Mouse (Mus musculus): ENCODE measurements around the gene Zcchc17. TPM values are rescaled to one million over a fixed set of nuclear protein-coding genes. Genes with fewer than 3 reads are reported as not detected.

Zcchc17 gene
- polyA plus RNA-seq, 1 experiment from 2014 or later: 56.8 TPM

DNA sequence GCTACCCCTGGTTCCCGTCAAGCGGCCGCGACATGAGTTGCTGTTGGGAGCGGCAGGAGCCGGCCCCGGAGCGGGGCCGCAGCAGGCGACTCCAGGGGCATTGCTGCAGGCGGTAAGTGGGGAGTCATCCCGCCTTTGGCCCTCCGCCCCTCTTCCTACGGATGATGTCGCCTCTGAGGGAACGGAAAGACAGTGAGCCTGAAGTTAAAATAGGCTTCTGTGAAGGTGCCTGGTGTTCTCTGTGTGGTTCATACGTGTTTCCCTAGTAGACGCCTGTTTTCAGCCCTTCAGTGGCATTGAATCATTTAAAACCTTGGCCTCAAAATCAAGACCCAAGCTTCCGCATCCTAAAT, 471 bp upstream of the Zcchc17 start:
- Histone ChIP-seq H3K4me1 (ENCODE audit: control insufficient read depth, insufficient read depth, low read length) (peaks cover 15% of the 10 kb centered on the region), H3K27me3 (ENCODE audit: control insufficient read depth, insufficient read depth, low read length) (no peaks in the 10 kb centered on the region), H3K4me3 (replicated peaks; ENCODE audit: low read length) (peak overlapping the region; percentile 91), H3K27ac (ENCODE audit: low read length) (peak overlapping the region; percentile 62), H3K36me3 (ENCODE audit: control insufficient read depth, insufficient read depth, low read length) (peaks cover 7% of the 10 kb centered on the region; the same call in 1 of the 2 replicates), H3K9ac (ENCODE audit: low read length) (peak overlapping the region; percentile 94), H3K4me2 (ENCODE audit: low read depth, low read length) (peak overlapping the region; percentile 80), H3K9me3 (replicated peaks; ENCODE audit: control insufficient read depth, low read length) (no peaks in the 10 kb centered on the region)
- under 1% methylated on average over 19 of the region's 19 CpGs for WGBS
- ATAC-seq (ENCODE audit: insufficient read depth, low FRiP score): 0 out of 2 replicates have a peak, but pooled peaks have one; percentile 2

DNA sequence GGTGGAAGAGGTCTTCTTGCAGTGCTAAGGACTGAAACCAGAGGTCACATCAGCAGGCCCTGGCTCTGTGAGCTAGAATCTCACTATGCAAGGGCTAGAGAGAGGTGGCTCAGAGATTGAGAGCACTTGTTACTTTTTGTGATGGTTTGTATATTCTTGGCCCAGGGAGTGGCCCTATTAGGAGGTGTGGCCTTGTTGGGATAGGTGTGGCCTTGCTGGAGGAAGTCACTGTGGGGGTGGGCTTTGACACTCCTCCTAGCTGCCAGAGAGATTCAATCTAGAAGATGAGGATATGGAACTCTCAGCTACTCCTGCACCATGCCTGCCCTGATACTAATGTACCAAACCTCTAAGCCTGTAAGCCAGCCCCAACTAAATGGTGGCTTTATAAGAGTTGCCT, 1.8 kb downstream of the Zcchc17 start:
- no peaks in the 10 kb centered on the region for H3K9me3 ChIP-seq (replicated peaks; ENCODE audit: control insufficient read depth, low read length)
- ATAC-seq (ENCODE audit: insufficient read depth, low FRiP score): no peak
- H3K4me2 ChIP-seq (ENCODE audit: low read depth, low read length): no peak overlapping the region
- H3K9ac ChIP-seq (ENCODE audit: low read length): no peak overlapping the region
- H3K4me3 ChIP-seq (replicated peaks; ENCODE audit: low read length): no peak overlapping the region
- no peaks in the 10 kb centered on the region for H3K27me3 ChIP-seq (ENCODE audit: control insufficient read depth, insufficient read depth, low read length)
- no peak overlapping the region for H3K27ac ChIP-seq (ENCODE audit: low read length)
- peaks cover 15% of the 10 kb centered on the region for H3K4me1 ChIP-seq (ENCODE audit: control insufficient read depth, insufficient read depth, low read length)
- 0 out of 2 replicates have a peak, but pooled peaks cover 5% of the 10 kb centered on the region for H3K36me3 ChIP-seq (ENCODE audit: control insufficient read depth, insufficient read depth, low read length)

DNA sequence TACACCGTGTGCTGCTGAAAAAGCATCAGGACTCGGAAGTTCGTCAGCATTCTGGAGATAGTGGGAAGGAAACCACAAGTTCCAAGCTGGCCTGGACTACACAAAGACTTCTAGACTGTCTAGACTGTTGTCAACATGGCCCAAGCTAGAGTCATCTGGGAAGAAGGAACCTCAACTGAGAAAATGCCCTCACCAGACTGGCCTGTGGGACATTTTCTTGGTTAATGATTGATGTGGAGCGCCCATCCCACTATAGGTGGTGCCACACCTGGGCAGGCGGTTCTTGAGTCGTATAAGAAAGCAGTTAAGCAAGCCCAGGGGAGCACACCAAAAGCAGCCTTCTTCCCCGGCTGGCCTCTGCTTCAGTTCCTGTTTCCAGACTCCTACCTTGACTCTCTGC, 7.2 kb downstream of the Zcchc17 start:
- Histone ChIP-seq H3K4me1 (ENCODE audit: control insufficient read depth, insufficient read depth, low read length) (no peaks in the 10 kb centered on the region), H3K4me3 (replicated peaks; ENCODE audit: low read length) (no peak overlapping the region), H3K9me3 (replicated peaks; ENCODE audit: control insufficient read depth, low read length) (no peaks in the 10 kb centered on the region), H3K4me2 (ENCODE audit: low read depth, low read length) (no peak overlapping the region), H3K36me3 (ENCODE audit: control insufficient read depth, insufficient read depth, low read length) (0 out of 2 replicates have a peak, but pooled peaks cover 3% of the 10 kb centered on the region), H3K27me3 (ENCODE audit: control insufficient read depth, insufficient read depth, low read length) (no peaks in the 10 kb centered on the region), H3K27ac (ENCODE audit: low read length) (no peak overlapping the region), H3K9ac (ENCODE audit: low read length) (no peak overlapping the region)
- WGBS: 80% methylated on average over 7 of the region's 7 CpGs
- peak; percentile 76; the same call in 1 of the 2 replicates for ATAC-seq (ENCODE audit: insufficient read depth, low FRiP score)

DNA sequence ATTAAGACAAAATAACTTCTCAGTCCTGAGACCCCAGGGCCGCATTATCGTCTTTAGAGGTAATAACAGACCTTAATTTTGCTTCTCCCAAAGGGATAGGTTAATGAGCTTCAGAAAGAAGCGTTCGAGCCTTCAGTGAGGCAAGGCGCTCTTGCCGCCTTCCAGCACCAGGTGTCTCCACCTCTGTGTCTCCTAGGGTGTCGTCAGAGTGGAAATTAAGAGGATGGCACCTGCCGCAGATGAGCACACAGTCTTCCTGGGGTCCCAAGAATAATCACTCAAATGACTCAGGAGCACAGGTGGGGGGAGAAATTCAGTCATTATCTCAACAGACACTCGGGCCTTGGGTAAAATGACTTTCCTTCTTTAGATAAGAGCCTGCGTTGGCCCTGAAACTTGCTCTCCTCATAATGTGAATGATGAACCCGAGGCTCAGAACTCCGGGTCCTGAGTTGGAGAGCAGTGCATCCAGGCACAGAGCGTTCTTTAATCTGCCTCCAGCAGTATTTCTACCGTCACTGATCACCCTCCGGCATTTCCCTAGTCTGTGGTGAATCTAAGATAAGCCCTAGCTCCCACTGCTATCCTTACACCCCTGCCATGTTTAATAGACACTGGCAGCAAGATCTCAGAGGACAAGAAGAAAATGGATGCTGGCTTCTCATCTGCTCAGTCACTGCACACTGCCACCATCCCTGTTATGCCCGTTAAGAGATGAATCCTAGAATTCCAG, 8.9 kb downstream of the Zcchc17 start:
- H3K27ac ChIP-seq (ENCODE audit: low read length): no peak overlapping the region
- H3K36me3 ChIP-seq (ENCODE audit: control insufficient read depth, insufficient read depth, low read length): 0 out of 2 replicates have a peak, but pooled peaks cover 3% of the 10 kb centered on the region
- H3K4me3 ChIP-seq (replicated peaks; ENCODE audit: low read length): no peak overlapping the region
- H3K9me3 ChIP-seq (replicated peaks; ENCODE audit: control insufficient read depth, low read length): no peaks in the 10 kb centered on the region
- no peaks in the 10 kb centered on the region for H3K4me1 ChIP-seq (ENCODE audit: control insufficient read depth, insufficient read depth, low read length)
- no peak for ATAC-seq (ENCODE audit: insufficient read depth, low FRiP score)
- no peak overlapping the region for H3K9ac ChIP-seq (ENCODE audit: low read length)
- H3K27me3 ChIP-seq (ENCODE audit: control insufficient read depth, insufficient read depth, low read length): no peaks in the 10 kb centered on the region
- H3K4me2 ChIP-seq (ENCODE audit: low read depth, low read length): no peak overlapping the region
- WGBS: 85% methylated on average over 16 of the region's 16 CpGs

DNA sequence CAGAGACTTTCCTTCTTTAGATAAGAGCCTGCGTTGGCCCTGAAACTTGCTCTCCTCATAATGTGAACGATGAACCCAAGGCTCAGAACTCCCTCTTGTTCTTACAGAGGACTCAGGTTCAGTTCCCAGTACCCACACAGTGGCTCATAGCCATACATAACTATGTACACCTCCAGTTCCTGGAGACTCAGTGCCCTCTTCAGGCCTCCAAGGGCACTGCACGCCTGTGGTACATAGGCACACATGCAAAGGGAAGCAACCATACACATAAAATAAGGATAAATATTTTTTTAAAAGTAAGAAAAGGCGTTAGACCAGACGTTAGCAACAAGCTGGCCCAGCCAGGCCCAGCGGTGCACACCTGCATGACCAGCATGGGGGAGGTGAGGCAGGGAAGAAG, 10.1 kb downstream of the Zcchc17 start:
- Histone ChIP-seq H3K4me1 (ENCODE audit: control insufficient read depth, insufficient read depth, low read length) (no peaks in the 10 kb centered on the region), H3K9ac (ENCODE audit: low read length) (no peak overlapping the region), H3K4me3 (replicated peaks; ENCODE audit: low read length) (no peak overlapping the region), H3K27ac (ENCODE audit: low read length) (no peak overlapping the region), H3K36me3 (ENCODE audit: control insufficient read depth, insufficient read depth, low read length) (0 out of 2 replicates have a peak, but pooled peaks cover 3% of the 10 kb centered on the region), H3K27me3 (ENCODE audit: control insufficient read depth, insufficient read depth, low read length) (no peaks in the 10 kb centered on the region), H3K9me3 (replicated peaks; ENCODE audit: control insufficient read depth, low read length) (no peaks in the 10 kb centered on the region), H3K4me2 (ENCODE audit: low read depth, low read length) (no peak overlapping the region)
- 95% methylated on average over 6 of the region's 6 CpGs for WGBS
- no peak for ATAC-seq (ENCODE audit: insufficient read depth, low FRiP score)

DNA sequence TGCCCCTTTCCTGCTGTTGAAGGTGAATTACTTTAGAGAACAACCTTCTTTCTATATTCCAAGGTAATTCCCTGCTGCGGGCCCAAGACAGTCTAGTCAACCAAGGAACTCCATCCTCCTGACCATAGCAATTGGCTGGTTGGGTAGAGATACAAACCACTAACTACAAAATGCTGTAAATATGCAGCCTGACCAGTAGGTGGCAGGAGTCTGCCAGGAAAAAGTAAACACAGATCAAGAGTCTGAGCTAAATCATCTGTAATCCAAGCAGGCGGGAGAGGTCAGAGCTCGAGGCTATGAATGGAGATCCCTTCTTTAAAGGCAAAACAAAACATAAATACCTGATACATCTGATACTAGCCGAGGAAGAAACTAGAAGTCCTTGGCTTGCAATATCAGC, 18.1 kb downstream of the Zcchc17 start:
- Histone ChIP-seq H3K36me3 (ENCODE audit: control insufficient read depth, insufficient read depth, low read length) (peaks cover 4% of the 10 kb centered on the region; the same call in 1 of the 2 replicates), H3K27me3 (ENCODE audit: control insufficient read depth, insufficient read depth, low read length) (no peaks in the 10 kb centered on the region), H3K4me1 (ENCODE audit: control insufficient read depth, insufficient read depth, low read length) (no peaks in the 10 kb centered on the region), H3K9ac (ENCODE audit: low read length) (no peak overlapping the region), H3K4me2 (ENCODE audit: low read depth, low read length) (no peak overlapping the region), H3K27ac (ENCODE audit: low read length) (no peak overlapping the region), H3K4me3 (replicated peaks; ENCODE audit: low read length) (no peak overlapping the region), H3K9me3 (replicated peaks; ENCODE audit: control insufficient read depth, low read length) (no peaks in the 10 kb centered on the region)
- WGBS: 28% methylated on average over 4 of the region's 4 CpGs
- no peak for ATAC-seq (ENCODE audit: insufficient read depth, low FRiP score)

DNA sequence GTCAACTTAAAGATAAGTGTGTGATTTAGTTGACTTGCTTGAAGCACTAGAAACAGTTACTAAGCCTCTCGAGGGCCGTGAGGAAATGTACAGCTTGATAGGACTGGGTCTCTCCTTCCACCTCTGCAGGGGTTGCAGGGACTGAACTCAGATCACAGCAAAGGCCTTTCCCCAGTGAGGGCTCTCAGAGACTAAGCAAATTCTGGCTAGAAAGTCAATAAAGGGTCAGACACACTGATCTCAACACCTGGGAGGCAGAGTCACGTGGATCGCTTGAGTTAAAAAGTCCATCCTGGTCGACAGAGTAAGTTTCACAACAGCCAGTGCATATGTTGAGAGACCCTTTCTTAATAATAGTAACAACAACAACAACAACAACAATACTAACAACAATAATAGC, 23.9 kb downstream of the Zcchc17 start:
- Histone ChIP-seq H3K4me2 (ENCODE audit: low read depth, low read length) (no peak overlapping the region), H3K27me3 (ENCODE audit: control insufficient read depth, insufficient read depth, low read length) (no peaks in the 10 kb centered on the region), H3K4me3 (replicated peaks; ENCODE audit: low read length) (no peak overlapping the region), H3K9ac (ENCODE audit: low read length) (no peak overlapping the region), H3K27ac (ENCODE audit: low read length) (no peak overlapping the region), H3K36me3 (ENCODE audit: control insufficient read depth, insufficient read depth, low read length) (peaks cover 4% of the 10 kb centered on the region; the same call in 1 of the 2 replicates), H3K4me1 (ENCODE audit: control insufficient read depth, insufficient read depth, low read length) (no peaks in the 10 kb centered on the region), H3K9me3 (replicated peaks; ENCODE audit: control insufficient read depth, low read length) (no peaks in the 10 kb centered on the region)
- WGBS: 71% methylated on average over 5 of the region's 5 CpGs
- no peak for ATAC-seq (ENCODE audit: insufficient read depth, low FRiP score)

DNA sequence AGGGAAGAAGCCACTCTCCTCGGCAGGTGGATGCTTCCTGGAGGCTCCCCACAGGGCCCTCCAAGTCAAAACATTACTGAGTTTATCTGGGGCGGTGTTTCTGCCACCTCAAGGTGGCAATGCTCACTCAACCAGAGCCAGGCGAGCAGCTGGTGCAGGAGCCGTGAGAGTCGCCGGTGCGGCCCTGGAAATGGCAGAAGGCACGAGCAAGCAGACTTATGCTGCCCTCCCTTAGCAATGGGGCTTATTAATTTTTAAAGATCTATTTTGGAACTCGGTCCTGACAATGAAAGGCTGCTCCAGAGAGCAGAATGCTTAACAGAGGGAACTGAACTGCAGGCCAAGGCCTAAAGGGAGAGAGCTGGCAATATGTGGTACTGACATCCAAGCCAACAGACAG, 32.4 kb downstream of the Zcchc17 start:
- no peaks in the 10 kb centered on the region for H3K9me3 ChIP-seq (replicated peaks; ENCODE audit: control insufficient read depth, low read length)
- ATAC-seq (ENCODE audit: insufficient read depth, low FRiP score): no peak
- no peak overlapping the region for H3K4me2 ChIP-seq (ENCODE audit: low read depth, low read length)
- H3K4me3 ChIP-seq (replicated peaks; ENCODE audit: low read length): no peak overlapping the region
- no peaks in the 10 kb centered on the region for H3K4me1 ChIP-seq (ENCODE audit: control insufficient read depth, insufficient read depth, low read length)
- 86% methylated on average over 9 of the region's 9 CpGs for WGBS
- no peak overlapping the region for H3K9ac ChIP-seq (ENCODE audit: low read length)
- H3K36me3 ChIP-seq (ENCODE audit: control insufficient read depth, insufficient read depth, low read length): 0 out of 2 replicates have a peak, but pooled peaks cover 9% of the 10 kb centered on the region
- H3K27ac ChIP-seq (ENCODE audit: low read length): no peak overlapping the region
- no peaks in the 10 kb centered on the region for H3K27me3 ChIP-seq (ENCODE audit: control insufficient read depth, insufficient read depth, low read length)

DNA sequence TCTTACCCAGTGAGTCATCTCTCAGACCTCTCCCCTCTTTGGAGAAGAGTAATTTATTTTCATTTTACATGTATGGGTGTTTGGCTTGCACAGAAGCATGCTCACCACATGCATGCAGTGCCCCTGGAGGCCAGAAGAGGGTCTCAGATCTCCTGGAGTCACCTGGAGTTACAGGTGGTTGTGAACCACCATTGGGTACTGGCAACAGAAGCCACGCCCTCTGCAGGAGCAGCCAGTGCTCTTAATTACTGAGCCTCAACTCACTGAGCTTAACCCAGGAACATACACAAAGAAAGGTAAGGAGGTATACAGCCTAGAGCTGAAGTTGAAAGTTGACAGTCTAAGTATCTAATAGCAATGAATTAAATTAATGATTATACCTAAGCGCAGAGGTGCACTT, 34.3 kb downstream of the Zcchc17 start:
- Histone ChIP-seq H3K4me3 (replicated peaks; ENCODE audit: low read length) (no peak overlapping the region), H3K9me3 (replicated peaks; ENCODE audit: control insufficient read depth, low read length) (no peaks in the 10 kb centered on the region), H3K4me1 (ENCODE audit: control insufficient read depth, insufficient read depth, low read length) (no peaks in the 10 kb centered on the region), H3K27me3 (ENCODE audit: control insufficient read depth, insufficient read depth, low read length) (no peaks in the 10 kb centered on the region), H3K9ac (ENCODE audit: low read length) (no peak overlapping the region), H3K27ac (ENCODE audit: low read length) (no peak overlapping the region), H3K4me2 (ENCODE audit: low read depth, low read length) (no peak overlapping the region), H3K36me3 (ENCODE audit: control insufficient read depth, insufficient read depth, low read length) (0 out of 2 replicates have a peak, but pooled peaks cover 12% of the 10 kb centered on the region)
- 91% methylated on average over 2 of the region's 2 CpGs for WGBS
- ATAC-seq (ENCODE audit: insufficient read depth, low FRiP score): no peak
